Mouse (Mus musculus) spleen, adult 12 weeks (tissue): ENCODE data around the gene Ackr3.

ENCODE experiments used
- DNase-seq: peaks from one replicate; pipeline ENCODE4 v3.0.0; 2022; ENCODE audit warnings: low spot score

Ackr3 gene

DNA sequence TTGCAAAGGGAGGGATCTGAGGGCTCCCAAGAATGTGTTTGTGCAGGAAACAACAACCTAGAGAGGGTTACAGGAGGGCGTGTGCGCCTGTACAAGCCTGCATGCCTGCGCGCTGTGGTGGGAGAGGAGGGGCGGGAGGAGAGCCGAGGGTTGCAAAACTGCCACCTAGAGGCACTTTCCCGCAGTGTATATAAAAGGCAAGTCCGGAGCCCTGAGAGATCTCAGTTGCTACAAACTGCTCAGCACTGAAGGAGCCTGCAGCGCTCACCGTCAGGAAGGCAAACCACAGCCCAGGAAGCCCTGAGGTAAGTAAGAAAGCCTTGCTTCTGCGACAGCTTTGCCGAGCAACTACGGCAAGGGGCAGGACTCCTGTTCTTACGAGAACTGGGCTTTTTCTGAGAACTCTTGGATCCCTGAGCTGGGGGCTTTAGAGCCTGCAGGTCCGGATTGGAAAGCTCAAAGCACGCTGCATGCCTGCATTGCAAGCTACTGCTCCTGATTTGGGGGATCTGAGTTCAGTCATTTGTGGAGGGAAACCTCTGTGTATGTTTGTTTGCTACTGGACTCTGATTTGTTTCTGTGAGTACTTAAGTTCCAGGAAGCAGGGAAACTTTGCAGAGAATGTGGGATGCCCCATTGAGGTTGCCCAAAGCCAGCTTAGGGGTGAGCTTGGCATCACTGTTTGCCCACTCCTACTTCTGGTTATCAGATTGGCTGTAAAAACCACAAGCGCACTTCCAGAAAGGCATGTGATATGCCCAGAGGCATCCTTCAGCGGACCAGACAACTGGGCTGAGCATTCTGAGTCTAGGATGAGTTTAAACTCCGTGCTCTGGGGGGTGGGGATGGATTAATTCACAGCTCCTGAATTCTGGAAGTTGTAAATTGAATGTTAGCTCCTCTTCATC, at the start of gene Ackr3:
Gene Ackr3, plus strand, starts transcription at position 198 of the 908 bp plus-strand sequence.
- no peak for DNase-seq

DNA sequence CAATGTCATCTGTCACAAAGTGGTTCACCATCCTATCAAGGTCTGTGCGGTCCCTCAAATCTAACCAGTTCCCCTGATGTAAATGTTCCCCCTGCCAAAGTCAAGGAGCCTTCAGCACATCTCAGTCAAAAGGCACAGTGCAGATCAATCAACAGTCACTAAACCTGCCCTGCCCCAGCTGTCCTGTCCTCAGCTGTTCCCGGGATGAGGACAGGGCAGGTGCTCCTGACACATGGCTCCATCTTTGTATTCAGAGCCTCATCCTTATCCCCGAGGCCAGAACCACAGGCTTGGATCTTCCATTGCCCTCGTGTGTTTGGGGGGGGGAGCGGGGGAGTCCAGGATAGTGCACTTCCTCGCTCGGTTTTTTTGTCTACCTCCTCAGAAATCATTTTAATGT, 47.2 kb upstream of the Ackr3 start:
- no peak for DNase-seq

DNA sequence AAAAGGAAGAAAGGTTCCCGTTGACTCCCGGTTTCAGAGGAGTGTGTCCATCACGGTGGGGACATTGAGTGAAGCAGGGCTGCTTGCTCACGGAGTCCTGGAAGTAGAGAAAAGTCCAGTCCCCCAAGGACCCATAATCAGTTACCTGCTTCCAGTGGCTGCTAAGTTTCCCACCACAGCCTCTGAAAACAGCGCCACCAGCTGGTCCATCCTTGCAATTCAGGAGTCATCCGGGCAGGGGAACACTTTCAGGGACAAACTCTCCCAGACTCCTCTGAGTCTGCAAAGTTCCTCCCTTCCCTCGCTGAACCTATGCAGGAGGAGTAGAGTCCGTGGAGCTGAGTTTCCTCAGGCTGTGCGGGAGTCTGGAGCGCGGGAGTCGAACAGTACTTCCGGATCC, 43.9 kb upstream of the Ackr3 start:
- no peak for DNase-seq

DNA sequence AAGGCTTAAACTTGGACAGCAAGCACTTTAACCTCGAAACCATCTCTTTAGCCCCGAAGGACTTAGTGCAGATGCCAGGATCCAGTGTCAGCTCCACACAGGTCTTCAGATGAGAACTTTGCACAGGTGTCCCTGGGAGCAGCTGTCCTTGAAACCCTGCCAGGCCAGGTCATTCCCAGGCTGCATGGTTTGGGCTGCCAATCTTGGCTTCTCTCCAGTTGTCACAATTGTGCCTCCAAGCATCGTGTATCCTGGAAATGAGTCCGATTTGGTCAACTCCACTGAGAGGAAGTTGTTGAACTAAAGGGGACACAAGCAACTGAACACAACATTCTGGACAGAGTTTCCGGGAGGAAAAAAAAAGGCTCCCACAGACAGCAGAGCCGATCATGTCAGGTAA, 42.2 kb upstream of the Ackr3 start:
- no peak for DNase-seq

DNA sequence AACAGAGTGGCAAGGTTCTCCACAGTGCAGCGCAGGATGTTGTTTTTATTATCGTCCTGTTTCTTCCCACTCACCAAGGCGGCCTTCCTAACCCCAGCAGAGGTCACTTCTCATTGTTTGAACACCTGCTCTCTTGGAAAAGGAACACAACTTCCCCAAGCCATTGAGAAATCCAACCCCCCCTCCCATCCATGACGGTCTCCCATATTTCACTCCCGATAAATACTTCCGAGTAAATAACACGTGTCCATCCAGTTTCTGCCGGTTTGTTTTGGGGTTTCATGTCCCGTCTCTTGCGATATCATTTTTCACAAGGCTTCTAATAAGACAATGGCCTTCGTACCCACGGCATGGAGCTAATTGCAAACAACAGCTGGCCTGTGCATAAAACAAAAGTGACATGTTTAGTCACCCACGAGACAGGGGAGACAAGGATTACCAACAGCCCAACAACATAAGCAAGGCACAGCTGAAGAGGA, 41.4 kb upstream of the Ackr3 start:
- no peak for DNase-seq

DNA sequence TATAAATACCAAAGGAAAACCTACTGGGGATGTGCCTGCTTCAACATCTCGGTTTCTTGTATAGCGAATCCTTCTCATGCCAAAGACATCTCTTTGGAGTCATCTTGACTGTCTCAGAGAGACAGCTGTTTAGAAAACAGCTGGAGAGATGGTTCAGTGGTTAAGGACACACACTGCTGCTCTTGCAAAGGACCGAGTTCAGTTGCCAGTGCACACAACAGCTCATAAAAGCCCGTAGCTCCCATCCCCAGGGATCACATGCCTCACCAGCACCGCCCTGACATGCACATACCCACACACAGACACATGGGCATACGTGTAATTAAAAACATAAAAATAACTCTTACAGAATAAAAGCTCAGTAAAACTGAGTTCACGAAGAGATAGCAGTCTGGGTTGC, 40.6 kb upstream of the Ackr3 start:
- DNase-seq: no peak

DNA sequence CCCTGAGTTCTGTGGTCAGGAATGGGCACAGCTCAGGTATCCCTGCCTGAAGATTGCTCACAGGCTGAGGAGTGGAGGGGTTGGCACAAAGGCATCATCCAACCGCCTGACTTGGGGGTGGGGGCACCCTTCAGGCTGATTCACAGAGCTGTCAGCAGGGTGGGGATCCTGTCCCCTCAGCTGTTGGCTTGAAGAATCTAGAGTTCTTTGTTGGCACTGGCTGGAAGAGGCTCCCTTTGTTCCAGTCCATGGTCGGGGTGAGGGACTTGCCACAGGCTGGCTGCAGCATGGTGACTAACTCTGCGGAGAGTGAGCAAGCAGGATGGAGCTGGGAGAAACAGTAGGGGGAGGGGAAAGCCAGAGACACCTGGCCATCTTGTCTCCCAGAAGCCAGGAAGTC, 39.5 kb upstream of the Ackr3 start:
- no peak for DNase-seq

DNA sequence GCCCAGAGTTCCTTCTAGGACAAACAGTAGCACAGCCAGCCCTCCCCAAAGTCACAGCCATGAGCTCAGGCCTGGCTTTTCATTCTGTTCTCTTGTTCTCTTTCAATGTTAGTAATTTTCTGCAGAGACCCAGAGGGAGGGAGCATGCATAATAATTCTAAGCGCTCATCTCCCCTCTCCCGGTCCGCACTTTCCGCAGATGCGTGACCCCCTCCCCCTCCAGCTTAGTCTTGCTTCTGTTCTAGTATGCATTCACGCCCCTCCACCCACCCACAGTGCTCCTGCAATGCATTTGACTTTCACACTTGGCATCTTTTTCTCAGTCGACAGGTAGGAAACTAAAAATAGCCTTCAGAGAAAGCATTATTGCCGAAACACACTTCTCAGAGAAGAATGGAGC, 29.4 kb upstream of the Ackr3 start:
- DNase-seq: no peak

DNA sequence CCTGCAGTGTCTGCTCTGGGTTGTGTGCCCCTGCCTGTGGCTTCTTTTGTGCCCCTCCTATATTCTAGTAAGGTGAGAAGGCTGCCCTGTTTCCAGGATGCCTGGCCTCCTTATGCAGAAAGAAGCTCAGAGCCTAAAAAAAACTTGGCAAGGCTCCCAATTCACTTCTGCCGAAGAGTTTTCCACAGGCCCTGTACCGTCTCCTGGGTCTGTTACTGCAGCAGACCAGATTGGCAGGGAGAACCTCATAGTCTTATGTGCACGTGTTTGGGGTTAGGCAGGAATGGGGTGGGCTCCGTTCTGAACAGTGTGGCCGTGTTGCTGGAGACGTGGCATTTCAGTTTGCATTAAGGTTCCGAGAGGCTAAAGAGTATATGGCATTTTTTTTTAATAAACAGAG, 27.6 kb upstream of the Ackr3 start:
- DNase-seq: no peak

DNA sequence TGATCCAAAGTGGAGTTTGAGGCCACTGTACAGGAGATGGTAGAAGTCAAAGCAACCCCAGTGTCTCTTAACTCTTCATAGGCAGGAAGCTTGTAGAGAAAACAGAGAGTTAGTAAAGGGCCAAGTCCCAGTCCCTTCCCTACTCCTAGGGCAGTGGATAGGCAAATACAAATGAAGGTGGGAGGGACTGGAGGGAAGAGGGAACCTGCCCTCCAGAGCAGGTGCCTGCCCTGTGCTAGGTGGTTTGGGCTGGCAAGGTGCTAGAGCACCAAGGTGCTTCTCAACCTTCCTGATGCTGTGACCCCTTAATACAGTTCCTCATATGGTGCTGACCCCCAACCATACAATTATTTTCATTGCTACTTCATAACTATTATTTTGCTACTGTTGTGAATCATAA, 26.2 kb upstream of the Ackr3 start:
- DNase-seq: no peak

DNA sequence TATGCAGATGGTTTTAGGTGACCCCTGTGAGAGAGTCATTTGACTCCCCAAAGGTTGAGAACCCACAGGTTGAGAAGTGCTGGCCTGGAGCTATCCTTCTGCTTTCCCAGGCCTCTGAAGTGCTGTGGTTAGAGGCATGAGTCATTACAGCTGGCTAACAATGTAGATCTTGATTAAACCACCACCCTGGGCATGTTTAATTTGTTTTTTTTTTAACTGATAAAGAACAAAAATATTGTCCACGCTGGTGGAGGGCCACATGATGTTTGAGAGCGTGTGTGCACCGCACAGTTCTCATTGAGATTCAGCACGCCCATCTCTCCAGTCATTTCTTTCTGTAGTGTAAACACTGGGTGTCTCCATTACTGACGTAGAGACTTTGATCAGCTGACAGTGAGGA, 25.8 kb upstream of the Ackr3 start:
- no peak for DNase-seq

DNA sequence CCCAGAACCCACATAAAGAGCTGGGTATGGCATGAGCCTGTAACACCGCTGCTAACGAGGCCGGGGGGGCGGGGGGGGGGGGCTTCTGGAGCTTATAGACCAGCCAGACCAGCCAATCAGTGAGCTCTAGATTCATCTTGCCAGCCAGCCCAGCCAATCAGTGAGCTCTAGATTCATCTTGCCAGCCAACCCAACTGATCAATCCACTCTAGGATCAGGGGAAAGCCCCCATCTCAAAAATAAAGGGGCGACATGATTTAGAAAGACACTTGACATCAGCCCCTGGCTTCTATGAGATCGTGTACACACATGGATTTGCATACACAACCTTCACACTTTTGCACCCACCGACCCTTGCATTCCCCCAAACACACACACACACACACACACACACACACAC, 23.3 kb upstream of the Ackr3 start:
- no peak for DNase-seq

DNA sequence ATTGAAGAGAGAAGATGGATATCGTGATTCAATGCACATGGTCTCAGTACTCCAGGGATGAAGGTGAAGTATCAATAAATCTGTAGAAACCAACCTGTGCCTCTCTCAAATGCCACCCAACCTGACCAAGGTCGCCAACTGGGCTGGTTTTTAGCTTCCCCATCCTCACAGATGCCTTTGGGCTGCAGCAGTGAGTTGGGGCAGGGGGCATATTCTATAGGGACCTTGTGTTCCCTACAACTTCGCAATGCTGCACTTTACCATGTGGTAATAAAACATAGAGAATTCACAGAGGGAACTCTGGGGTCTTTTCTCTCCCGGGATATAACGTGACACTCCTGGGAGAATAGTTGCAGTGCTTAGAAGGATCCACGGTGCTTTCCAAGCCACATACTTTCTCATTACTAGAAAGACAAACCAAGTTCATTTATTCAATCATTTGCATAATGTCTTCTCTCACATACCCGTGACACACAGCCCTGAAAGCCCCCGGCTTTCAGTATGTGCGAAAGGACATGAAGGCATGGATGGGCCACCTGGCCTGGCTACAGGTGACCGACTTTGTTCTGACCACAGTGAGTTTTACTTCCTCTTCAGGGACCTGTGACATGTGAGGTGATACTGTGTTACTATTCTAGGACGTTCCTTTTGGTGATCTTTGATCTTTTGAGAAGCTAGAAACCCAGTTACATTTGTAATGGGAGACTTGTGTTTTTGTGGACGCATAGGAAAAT, 22.6 kb upstream of the Ackr3 start:
- peak; percentile 9 for DNase-seq

DNA sequence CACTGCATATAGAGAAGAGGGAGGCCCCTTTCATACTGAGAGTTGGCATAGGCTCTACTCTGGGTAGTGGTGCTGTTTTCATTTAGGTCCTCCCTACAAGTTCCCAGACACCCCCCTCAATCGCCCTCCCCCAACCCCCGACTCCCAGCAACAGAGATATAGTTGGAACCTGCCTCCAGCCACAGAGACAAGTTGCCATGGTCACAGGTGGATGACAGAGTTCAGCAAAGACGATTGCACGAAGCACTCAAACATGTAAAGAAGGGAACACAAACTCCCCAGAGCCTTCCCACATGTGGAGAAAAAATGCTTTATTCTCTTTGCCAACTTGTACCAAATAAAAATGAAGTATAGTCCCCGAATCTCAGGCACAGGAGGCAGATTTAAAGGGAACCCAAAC, 21.3 kb upstream of the Ackr3 start:
- DNase-seq: no peak

DNA sequence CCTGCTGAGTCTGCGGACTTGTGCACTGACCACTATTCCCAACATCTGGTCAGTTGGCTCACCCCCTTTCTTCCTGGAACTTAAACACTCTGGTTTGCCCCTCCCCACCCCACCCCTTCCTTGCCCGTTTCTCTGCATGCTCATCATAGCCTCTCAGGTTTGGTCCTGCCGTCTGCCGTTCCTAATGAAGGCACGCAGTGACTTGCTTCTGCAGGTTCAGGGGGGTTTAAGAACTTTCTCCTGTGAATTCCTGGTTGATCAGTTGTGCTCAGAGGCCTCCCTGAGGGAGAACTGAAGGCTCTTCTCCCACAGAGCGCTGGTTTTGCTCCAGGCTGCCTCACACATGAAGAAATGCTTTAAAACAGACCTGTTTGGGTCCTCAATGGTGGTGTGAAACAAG, 20.2 kb upstream of the Ackr3 start:
- no peak for DNase-seq

DNA sequence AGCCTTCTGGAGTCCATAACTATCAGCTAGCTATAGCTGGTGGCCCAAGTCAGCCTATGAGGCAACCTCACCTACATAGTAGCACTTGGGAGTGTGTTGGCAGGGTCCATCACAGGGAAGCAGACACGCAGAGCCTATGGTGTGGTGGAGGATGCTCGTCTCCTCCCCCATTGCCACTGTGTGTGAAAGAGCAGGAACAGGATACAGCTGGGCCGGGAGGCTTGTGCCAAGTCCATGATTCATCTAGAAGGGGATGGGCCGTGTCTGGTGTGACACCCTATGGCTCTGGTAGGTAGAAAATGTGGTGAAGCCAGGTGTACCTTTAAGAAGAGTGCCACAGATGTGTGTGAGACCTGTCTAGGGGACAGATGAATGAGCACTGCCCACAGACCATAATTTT, 17.6 kb upstream of the Ackr3 start:
- DNase-seq: no peak

DNA sequence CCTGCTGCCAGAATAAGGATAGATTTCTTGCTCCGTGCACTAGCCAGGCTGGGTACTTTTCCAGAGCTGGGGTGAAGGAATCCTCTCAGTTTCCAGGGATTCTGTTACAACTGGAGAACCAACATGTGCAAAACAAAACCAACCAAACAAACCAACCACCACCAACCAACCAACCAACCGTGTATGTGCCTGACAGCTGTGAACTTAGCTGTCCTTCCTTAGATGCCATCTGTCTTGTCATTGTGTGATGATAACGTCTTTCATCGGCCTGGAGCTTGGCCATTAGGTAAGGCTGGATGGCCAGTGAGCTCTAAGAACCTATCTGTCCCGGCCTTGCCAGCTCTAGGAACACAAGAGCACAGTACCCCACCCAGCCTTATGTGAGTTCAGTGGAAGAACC, 16.9 kb upstream of the Ackr3 start:
- no peak for DNase-seq

DNA sequence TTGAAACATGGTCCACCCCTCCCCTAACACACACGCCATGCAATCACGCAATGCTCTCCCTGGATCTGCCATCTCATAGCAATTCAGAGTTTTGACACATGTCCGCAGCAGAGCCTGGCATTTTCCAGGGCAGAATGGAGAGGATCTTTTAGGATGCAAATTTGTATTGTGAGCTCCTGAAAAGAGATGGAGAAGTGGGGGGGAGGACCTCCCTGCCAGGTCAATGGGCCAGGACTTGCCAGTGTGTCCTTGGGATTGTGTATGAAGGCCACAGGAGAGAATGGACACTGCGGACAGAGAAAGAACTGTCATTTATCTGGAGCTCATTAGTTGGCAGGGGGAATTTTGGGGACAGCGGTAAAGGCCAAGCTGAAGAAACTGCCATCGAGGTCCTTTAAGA, 14.7 kb upstream of the Ackr3 start:
- DNase-seq: no peak

DNA sequence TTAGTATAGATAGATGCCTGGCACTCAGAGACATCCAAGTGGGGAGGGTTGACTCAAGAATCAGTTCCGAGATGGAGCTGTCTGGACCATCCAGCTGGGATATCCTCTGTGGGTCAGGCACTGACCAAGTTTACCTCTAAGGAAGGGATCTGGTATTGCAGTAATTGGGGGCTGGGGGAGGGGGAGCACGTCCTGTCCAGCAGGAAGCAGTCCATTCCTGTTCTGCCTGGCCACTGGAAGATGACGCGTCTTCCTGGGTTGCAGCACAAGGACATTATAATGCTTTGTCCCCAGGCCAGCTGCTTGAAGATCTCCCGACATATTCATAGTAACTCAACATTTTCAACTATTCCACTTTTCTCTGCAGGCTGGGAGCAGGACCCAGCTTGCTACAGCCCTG, 2.5 kb upstream of the Ackr3 start:
- no peak for DNase-seq

DNA sequence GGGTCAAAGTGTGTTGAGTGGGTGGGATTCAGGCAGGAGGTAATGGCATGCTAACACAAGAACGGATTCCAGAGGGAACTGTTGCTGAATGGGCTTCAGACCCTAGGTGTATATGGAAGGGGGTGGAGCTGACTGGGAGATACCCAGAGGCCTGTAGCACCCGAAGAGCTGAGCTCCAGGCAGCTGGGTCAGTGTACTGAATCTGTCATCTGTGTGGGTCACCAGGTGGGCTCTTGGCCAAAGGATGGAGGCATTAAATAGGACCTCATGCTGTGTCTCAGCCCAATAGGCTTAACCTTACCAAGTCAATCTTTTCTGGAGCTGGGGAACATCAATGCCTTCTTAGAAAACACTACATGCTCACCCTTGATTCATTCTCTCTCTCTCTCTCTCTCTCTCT, 2.1 kb upstream of the Ackr3 start:
- no peak for DNase-seq

DNA sequence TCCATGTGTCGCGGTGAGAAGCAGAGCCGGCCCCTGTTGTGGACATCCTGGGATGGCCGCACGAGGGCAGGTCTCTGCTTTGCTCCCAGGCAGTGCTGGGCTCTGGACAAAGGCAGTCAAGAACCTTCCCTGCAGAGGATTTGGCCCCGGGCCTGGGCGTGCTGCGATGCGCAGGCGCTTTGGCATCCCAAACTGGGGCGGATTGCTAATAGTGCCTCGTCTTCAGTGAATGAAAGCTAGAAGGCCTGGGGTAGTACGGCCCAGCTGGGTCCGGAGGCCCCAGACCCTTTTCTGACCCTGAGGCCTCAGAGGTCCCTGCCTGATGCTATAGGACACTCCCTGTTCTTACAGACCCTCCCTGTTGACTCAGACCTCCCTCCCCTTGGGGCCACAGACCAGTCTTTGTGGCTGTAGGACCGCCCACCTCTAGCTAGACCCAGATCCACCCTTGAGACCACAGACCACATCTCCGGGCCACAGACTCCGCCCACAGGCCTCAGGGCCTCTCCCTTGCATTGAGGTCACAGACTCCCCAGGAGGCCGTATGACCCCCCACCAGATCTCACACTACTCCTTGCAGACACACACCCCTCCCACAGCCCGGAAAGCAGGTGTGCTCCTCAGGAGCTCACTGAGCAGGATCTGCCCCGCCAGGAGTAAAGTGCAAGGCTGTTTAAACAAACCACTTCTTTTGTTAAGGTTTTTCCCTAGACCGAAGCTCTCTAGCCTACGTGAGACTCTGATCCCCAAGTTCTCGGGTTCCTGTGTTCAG, 1.4 kb upstream of the Ackr3 start:
- DNase-seq: no peak

DNA sequence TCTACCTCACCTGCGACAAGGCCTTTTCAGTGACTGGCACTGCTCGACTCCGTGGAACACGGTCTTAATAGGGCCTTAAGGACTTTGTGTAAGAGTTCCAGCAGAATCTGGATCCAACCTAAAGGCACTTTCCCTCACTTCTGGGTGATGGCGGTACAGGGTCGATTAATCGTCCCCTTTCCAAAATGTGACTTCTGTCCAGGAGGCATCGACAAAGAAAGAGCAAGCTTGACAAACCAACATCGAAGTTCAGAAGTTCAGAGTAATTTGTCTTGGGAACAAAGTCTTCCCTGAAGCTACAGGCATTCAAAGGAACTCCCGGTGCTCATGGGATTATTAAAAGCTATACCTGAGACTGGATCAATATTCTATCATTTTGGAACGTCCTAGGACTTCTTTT, 439 bp upstream of the Ackr3 start:
- no peak for DNase-seq

DNA sequence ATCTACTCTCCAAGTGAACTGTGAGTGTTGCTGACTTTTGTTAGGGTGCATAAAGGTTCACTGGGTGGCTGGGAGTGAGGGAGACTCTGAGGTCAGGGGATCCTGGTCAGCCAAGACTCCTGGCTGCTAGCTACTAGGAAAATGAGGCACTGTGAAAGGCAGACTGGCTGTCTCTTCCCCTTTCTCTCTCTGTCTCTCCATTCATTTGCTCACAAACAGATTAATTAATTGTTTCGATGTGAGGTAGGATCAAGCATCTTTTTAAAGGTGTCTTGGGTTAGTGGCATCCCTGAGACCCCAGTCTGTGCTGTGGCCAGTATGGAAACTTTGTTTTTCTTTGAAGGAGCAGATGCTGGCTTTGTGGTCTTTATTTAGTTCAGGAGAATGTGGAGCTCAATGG, 1.0 kb downstream of the Ackr3 start:
- DNase-seq: no peak
